Mouse (Mus musculus) CH12.LX (cell line): ENCODE measurements around the gene Atxn7l3. TPM values are rescaled to one million over a fixed set of nuclear protein-coding genes. Genes with fewer than 3 reads are reported as not detected.

ENCODE experiments used
- DNase-seq: peaks from one replicate; pipeline ENCODE4 v3.0.0-alpha.2; 2013; ENCODE audit errors: extremely low read depth
- H3K27ac ChIP-seq: 2 replicates; pipeline ENCODE4 v1.5.1; 2012; ENCODE audit warnings: low read depth, mild to moderate bottlenecking, control low read depth, moderate library complexity; ENCODE audit not compliant: insufficient read depth
- H3K27me3 ChIP-seq: replicated peaks from 2 replicates; pipeline ENCODE3; 2012; ENCODE audit warnings: inconsistent platforms
- H3K36me3 ChIP-seq, 2 experiments: replicated peaks in 1 of 2; 2 replicates each; pipeline versions ENCODE3 to v1.6.1; 2012; ENCODE audit warnings: inconsistent platforms in 1 of 2, low read length in 1 of 2, mild to moderate bottlenecking in 1 of 2, mixed read lengths in 1 of 2, moderate library complexity in 1 of 2; ENCODE audit not compliant: control insufficient read depth in 1 of 2, insufficient read depth in 1 of 2
- H3K4me1 ChIP-seq, 2 experiments: 2 replicates each; pipeline ENCODE4 v1.6.1; 2012; ENCODE audit warnings: inconsistent platforms in 1 of 2, moderate library complexity in 1 of 2; ENCODE audit not compliant: insufficient read depth in 2 of 2, control insufficient read depth in 1 of 2
- H3K4me2 ChIP-seq: 2 replicates; pipeline ENCODE4 v1.6.1; 2012; ENCODE audit warnings: low read depth, mild to moderate bottlenecking, control low read depth; ENCODE audit not compliant: poor library complexity, insufficient read depth, severe bottlenecking
- H3K4me3 ChIP-seq, 3 experiments: fragments of 150-350 bp in 1 of 3; sonication (generic) in 1 of 3; replicated peaks in 1 of 3; 2 replicates each; pipeline versions ENCODE3 to v1.5.1; 2011 to 2012; ENCODE audit warnings: low read depth in 2 of 3, low read length in 2 of 3, mild to moderate bottlenecking in 2 of 3, moderate library complexity in 2 of 3, control low read depth in 1 of 3, improper control_type of control experiment in 1 of 3, inconsistent platforms in 1 of 3, mixed read lengths in 1 of 3; ENCODE audit not compliant: poor library complexity in 1 of 3
- H3K79me2 ChIP-seq: replicated peaks from 2 replicates; pipeline ENCODE4 v1.6.1; 2012; ENCODE audit warnings: mild to moderate bottlenecking, moderate library complexity; ENCODE audit not compliant: control insufficient read depth, poor library complexity, insufficient read depth, severe bottlenecking; ENCODE audit errors: extremely low read depth
- H3K9ac ChIP-seq: 2 replicates; pipeline ENCODE4 v1.6.1; 2012; ENCODE audit warnings: low read depth, mild to moderate bottlenecking, control low read depth, moderate library complexity; ENCODE audit not compliant: insufficient read depth
- H3K9me3 ChIP-seq: replicated peaks from 2 replicates; pipeline ENCODE3; 2012; ENCODE audit warnings: low read length, inconsistent platforms, mixed read lengths
- BHLHE40 ChIP-seq: IDR thresholded peaks from 2 replicates; pipeline ENCODE4 v1.6.1; 2011; ENCODE audit warnings: mild to moderate bottlenecking, low read depth, low read length, improper control_type of control experiment
- CHD1 ChIP-seq: IDR thresholded peaks from 2 replicates; pipeline ENCODE4 v1.6.1; 2012; ENCODE audit warnings: low read depth, low read length, improper control_type of control experiment, inconsistent platforms
- CHD2 ChIP-seq: IDR thresholded peaks from 2 replicates; pipeline ENCODE4 v1.6.1; 2011; ENCODE audit warnings: low read length, improper control_type of control experiment
- ELF1 ChIP-seq: IDR thresholded peaks from 2 replicates; pipeline ENCODE4 v1.6.1; 2014; ENCODE audit warnings: low read depth, mild to moderate bottlenecking, inconsistent platforms, low read length, improper control_type of control experiment
- EP300 ChIP-seq: IDR thresholded peaks from 2 replicates; pipeline ENCODE4 v1.6.1; 2011; ENCODE audit warnings: low read length, improper control_type of control experiment
- ETS1 ChIP-seq: conservative IDR thresholded peaks from 2 replicates; pipeline ENCODE4 v1.6.1; 2012; ENCODE audit warnings: low read depth, mild to moderate bottlenecking, inconsistent platforms, low read length, improper control_type of control experiment, moderate library complexity
- GABPA ChIP-seq: IDR thresholded peaks from 2 replicates; pipeline ENCODE4 v1.6.1; 2012; ENCODE audit warnings: low read depth, low read length, improper control_type of control experiment, inconsistent platforms; ENCODE audit not compliant: insufficient replicate concordance
- HCFC1 ChIP-seq: IDR thresholded peaks from 2 replicates; pipeline ENCODE4 v1.6.1; 2012; ENCODE audit warnings: low read depth, mild to moderate bottlenecking, inconsistent platforms, low read length, improper control_type of control experiment
- IRF4 ChIP-seq: IDR thresholded peaks from 2 replicates; pipeline ENCODE4 v1.6.1; 2014; ENCODE audit warnings: low read depth, mild to moderate bottlenecking, inconsistent platforms, low read length, improper control_type of control experiment
- JUN ChIP-seq: IDR thresholded peaks from 2 replicates; pipeline ENCODE4 v1.6.1; 2011; ENCODE audit warnings: low read depth, mild to moderate bottlenecking, low read length, improper control_type of control experiment, moderate library complexity; ENCODE audit not compliant: insufficient read depth
- JUND ChIP-seq: conservative IDR thresholded peaks from 2 replicates; pipeline ENCODE4 v1.6.1; 2011; ENCODE audit warnings: low read depth, low read length, improper control_type of control experiment
- KAT2A ChIP-seq: IDR thresholded peaks from 2 replicates; pipeline ENCODE4 v1.6.1; 2012; ENCODE audit warnings: low read length, improper control_type of control experiment, inconsistent platforms; ENCODE audit not compliant: insufficient replicate concordance
- MAFK ChIP-seq: IDR thresholded peaks from 2 replicates; pipeline ENCODE4 v1.6.1; 2011; ENCODE audit warnings: low read length, improper control_type of control experiment; ENCODE audit not compliant: insufficient replicate concordance
- MAZ ChIP-seq: IDR thresholded peaks from 2 replicates; pipeline ENCODE4 v1.6.1; 2012; ENCODE audit warnings: low read depth, mild to moderate bottlenecking, inconsistent platforms, low read length, improper control_type of control experiment, moderate library complexity
- MXI1 ChIP-seq: IDR thresholded peaks from 2 replicates; pipeline ENCODE4 v1.6.1; 2011; ENCODE audit warnings: mild to moderate bottlenecking, low read depth, low read length, improper control_type of control experiment
- NELFE ChIP-seq: IDR thresholded peaks from 2 replicates; pipeline ENCODE4 v1.6.1; 2011; ENCODE audit warnings: low read depth, low read length, improper control_type of control experiment
- NRF1 ChIP-seq: IDR thresholded peaks from 2 replicates; pipeline ENCODE4 v1.6.1; 2014; ENCODE audit warnings: low read depth, mild to moderate bottlenecking, inconsistent platforms, low read length, improper control_type of control experiment, moderate library complexity
- POLR2A ChIP-seq: IDR thresholded peaks from 2 replicates; pipeline ENCODE4 v1.6.1; 2011; ENCODE audit warnings: low read depth, mild to moderate bottlenecking, improper control_type of control experiment, low read length
- POLR2AphosphoS2 ChIP-seq: IDR thresholded peaks from 2 replicates; pipeline ENCODE4 v1.6.1; 2011; ENCODE audit warnings: low read depth, low read length, improper control_type of control experiment
- RCOR1 ChIP-seq: conservative IDR thresholded peaks from 2 replicates; pipeline ENCODE4 v1.6.1; 2012; ENCODE audit warnings: low read depth, mild to moderate bottlenecking, inconsistent platforms, low read length, improper control_type of control experiment
- SIN3A ChIP-seq: IDR thresholded peaks from 2 replicates; pipeline ENCODE4 v1.6.1; 2012; ENCODE audit warnings: low read length, improper control_type of control experiment, inconsistent platforms
- TBP ChIP-seq: conservative IDR thresholded peaks from 2 replicates; pipeline ENCODE4 v1.6.1; 2011; ENCODE audit warnings: low read depth, low read length, improper control_type of control experiment
- TCF12 ChIP-seq: IDR thresholded peaks from 2 replicates; pipeline ENCODE4 v1.6.1; 2014; ENCODE audit warnings: low read depth, mild to moderate bottlenecking, inconsistent platforms, low read length, improper control_type of control experiment
- UBTF ChIP-seq: IDR thresholded peaks from 2 replicates; pipeline ENCODE4 v1.6.1; 2012; ENCODE audit warnings: low read depth, mild to moderate bottlenecking, inconsistent platforms, low read length, improper control_type of control experiment, moderate library complexity
- ZC3H11A ChIP-seq: IDR thresholded peaks from 2 replicates; pipeline ENCODE4 v1.6.1; 2012; ENCODE audit warnings: low read depth, mild to moderate bottlenecking, inconsistent platforms, low read length, improper control_type of control experiment
- ZKSCAN1 ChIP-seq: IDR thresholded peaks from 2 replicates; pipeline ENCODE4 v1.6.1; 2012; ENCODE audit warnings: low read depth, inconsistent platforms, low read length, improper control_type of control experiment, borderline replicate concordance
- ZMIZ1 ChIP-seq: IDR thresholded peaks from 2 replicates; pipeline ENCODE4 v1.6.1; 2012; ENCODE audit warnings: low read depth, mild to moderate bottlenecking, inconsistent platforms, low read length, improper control_type of control experiment
- dilution Hi-C: fragments of 300-500 bp; cut with MboI; formaldehyde crosslinking; loops from 2 replicates; pipeline ENCODE4 v1.14.3; 2020; ENCODE audit warnings: low sequenced_read_pairs; ENCODE audit not compliant: extremely low pct_unique_long_range_greater_than_20kb, extremely low pct_ligation_motif_present
- in situ Hi-C: fragments of 300-500 bp; cut with MboI; formaldehyde crosslinking; loops from 3 replicates; pipeline ENCODE4 v1.14.3; 2019; ENCODE audit warnings: low sequenced_read_pairs, low pct_ligation_motif_present, low pct_unique_long_range_greater_than_20kb, mixed read lengths
- polyA plus RNA-seq: library from polyadenylated mRNA; unstranded; fragments of >175 nt; gene quantifications from 2 replicates; pipeline ENCODE4 v1.2.1, GENCODE M21; 2012; ENCODE audit warnings: low read depth; ENCODE audit not compliant: insufficient read length
- total RNA-seq, 2 experiments: library from RNA; depleted of rRNA; stranded (reverse); fragments of 300-350 nt in 1 of 2; fragments of >200 nt in 1 of 2; gene quantifications; 2 replicates each; pipeline ENCODE4 v1.2.3; 2012 to 2014

Gene Atxn7l3
- total and polyA plus RNA-seq, 3 experiments, result 40.7 to 59.0 (median 46.6) TPM

DNA sequence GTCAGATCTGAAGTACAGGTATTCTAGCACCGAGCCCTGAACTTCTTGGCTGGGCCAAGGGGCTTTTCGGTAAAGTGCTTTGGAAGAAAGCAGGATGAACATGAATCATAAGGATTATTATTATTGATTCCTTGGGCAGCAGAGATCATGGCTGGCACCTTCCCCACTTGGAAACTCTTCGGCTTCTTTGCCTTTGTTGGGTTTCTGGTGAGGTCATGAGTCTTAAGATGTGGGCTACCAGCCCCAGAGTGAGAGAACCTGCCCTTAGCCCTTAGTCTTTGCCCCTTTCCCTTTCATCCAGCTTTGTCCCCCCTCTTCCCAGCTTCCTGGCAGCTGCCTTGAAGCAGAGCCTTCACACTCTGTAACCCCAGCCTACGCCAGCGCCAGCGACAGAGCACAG lies 25.5 kb upstream of the Atxn7l3 start:
- Histone ChIP-seq H3K36me3 (no peaks in the 10 kb centered on the region), H3K27me3 (peaks cover 26% of the 10 kb centered on the region), H3K79me2 (peaks cover 18% of the 10 kb centered on the region), H3K4me1 (peaks cover 0 to 6% of the 10 kb centered on the region in 2 experiments; a peak in 2 of 4 replicates), H3K4me3 (no peak overlapping the region), H3K27ac (no peak overlapping the region), H3K9ac (no peak overlapping the region)
- no peak for DNase-seq
- no peak for TF ChIP-seq ZKSCAN1
- TF ChIP-seq NRF1, result no peak
- no peak for TF ChIP-seq NELFE
- TF ChIP-seq TBP, result no peak
- no peak for TF ChIP-seq CHD1
- TF ChIP-seq ETS1, result no peak
- no peak for TF ChIP-seq ZMIZ1
- no peak for TF ChIP-seq POLR2A
- TF ChIP-seq ELF1, result no peak
- no peak for TF ChIP-seq MAZ
- no peak for TF ChIP-seq CHD2
- TF ChIP-seq JUN, result no peak
- TF ChIP-seq JUND, result no peak
- no peak for TF ChIP-seq KAT2A
- no peak for TF ChIP-seq EP300
- no peak for TF ChIP-seq SIN3A
- no peak for TF ChIP-seq IRF4
- TF ChIP-seq ZC3H11A, result no peak
- TF ChIP-seq HCFC1, result no peak
- no peak for TF ChIP-seq TCF12
- TF ChIP-seq, all 38 proteins: peak for 0
- Histone ChIP-seq H3K9me3 (no peaks in the 10 kb centered on the region), H3K4me2 (no peak overlapping the region)
- in situ Hi-C loops (loop anchor here (5.0 kb wide), 2 partner anchors 35 to 85 kb away; partner anchors contain the start of gene Slc25a39), dilution Hi-C loops (loop anchor here (25.0 kb wide), 1 partner anchor 90 kb away; the partner anchor contains the start of gene Slc25a39)

DNA sequence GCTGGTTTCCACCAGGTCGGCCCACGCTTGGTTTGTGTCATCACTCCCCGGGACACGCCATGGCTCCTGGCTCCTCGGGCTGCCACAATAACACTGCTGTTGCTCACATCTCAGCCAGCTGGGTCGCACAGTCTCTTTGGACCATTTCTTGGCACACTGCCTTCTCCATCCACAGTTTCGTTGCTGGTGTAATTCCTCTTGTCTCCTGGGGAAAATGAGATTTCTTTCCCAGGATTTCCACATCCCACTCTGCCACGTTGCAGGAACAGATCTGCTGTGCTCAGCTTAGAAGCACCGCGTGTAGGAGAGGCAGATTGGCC lies 24.2 kb upstream of the Atxn7l3 start:
- H3K4me1 ChIP-seq, result peaks cover 0 to 6% of the 10 kb centered on the region in 2 experiments; a peak in 2 of 4 replicates
- no peak overlapping the region for H3K4me2 ChIP-seq
- H3K27me3 ChIP-seq, result peaks cover 17% of the 10 kb centered on the region
- no peaks in the 10 kb centered on the region for H3K36me3 ChIP-seq
- TF ChIP-seq GABPA (no peak), ZMIZ1 (no peak), JUN (no peak), NELFE (no peak), MAFK (no peak), ELF1 (no peak), ETS1 (no peak), HCFC1 (no peak), UBTF (no peak), BHLHE40 (no peak), ZKSCAN1 (no peak), MAZ (no peak), RCOR1 (no peak), CHD1 (no peak), POLR2AphosphoS2 (no peak), KAT2A (no peak), CHD2 (no peak), MXI1 (no peak)
- dilution Hi-C loops (loop anchor here (25.0 kb wide), 1 partner anchor 92 kb away; the partner anchor contains the start of gene Slc25a39), in situ Hi-C loops (loop anchor here (5.0 kb wide), 2 partner anchors 37 to 87 kb away; partner anchors contain the start of gene Slc25a39)
- no peaks in the 10 kb centered on the region for H3K9me3 ChIP-seq
- DNase-seq, result no peak
- H3K9ac ChIP-seq, result no peak overlapping the region
- H3K4me3 ChIP-seq, result no peak overlapping the region
- peaks cover 24% of the 10 kb centered on the region for H3K79me2 ChIP-seq
- no peak overlapping the region for H3K27ac ChIP-seq
